Mouse (Mus musculus) kidney, adult 2 months (tissue): ENCODE results near the gene Mapkapk3. TPM values are rescaled to one million over a fixed set of nuclear protein-coding genes. Genes with fewer than 3 reads are reported as not detected.

Experiments
- DNase-seq: peaks from one replicate; pipeline ENCODE4 v3.0.0; 2021
- H3K27ac ChIP-seq: fragments of 200-500 bp; 2 replicates; pipeline ENCODE4 v1.5.1; 2012; ENCODE audit warnings: low read depth, low read length, control low read depth, inconsistent platforms; ENCODE audit not compliant: insufficient read depth
- H3K27me3 ChIP-seq: fragments of 200-500 bp; replicated peaks from 2 replicates; pipeline ENCODE4 v1.6.1; 2012; ENCODE audit warnings: mild to moderate bottlenecking, moderate library complexity, low read length, inconsistent platforms; ENCODE audit not compliant: control insufficient read depth, insufficient read depth
- H3K36me3 ChIP-seq: fragments of 200-500 bp; 2 replicates; pipeline ENCODE4 v1.6.1; 2012; ENCODE audit warnings: mild to moderate bottlenecking, moderate library complexity, low read length, inconsistent platforms; ENCODE audit not compliant: control insufficient read depth, insufficient read depth
- H3K4me1 ChIP-seq: fragments of 200-500 bp; 2 replicates; pipeline ENCODE4 v1.6.1; 2011; ENCODE audit warnings: low read length; ENCODE audit not compliant: control insufficient read depth, insufficient read depth
- H3K4me3 ChIP-seq: fragments of 200-500 bp; 2 replicates; pipeline ENCODE4 v1.5.1; 2011; ENCODE audit warnings: mild to moderate bottlenecking, low read depth, low read length, control low read depth; ENCODE audit not compliant: insufficient read depth
- CTCF ChIP-seq: fragments of 200-500 bp; conservative IDR thresholded peaks from 2 replicates; pipeline ENCODE4 v1.5.1; 2011; ENCODE audit warnings: low read depth, mild to moderate bottlenecking, control low read depth, low read length, moderate library complexity, mixed read lengths; ENCODE audit not compliant: insufficient read depth, insufficient read length
- POLR2A ChIP-seq: fragments of 200-500 bp; IDR thresholded peaks from one replicate; pipeline ENCODE4 v1.6.1; 2011; ENCODE audit warnings: low read depth, low read length, control low read depth
- WGBS: fragments of 180-500 bp; shearing (Covaris S2); methylation state at CpG from one replicate; pipeline ENCODE4 v1.1.7; 2018; 5-methylcytosine and 5-hydroxymethylcytosine counted together
- polyA plus RNA-seq: library from polyadenylated mRNA; depleted of rRNA; stranded (reverse); fragments of >200 nt; gene quantifications from 2 replicates; pipeline ENCODE4 v1.2.3, GENCODE M21; 2012

Gene Mapkapk3
- polyA plus RNA-seq, 1 experiment = 24.3 TPM

DNA sequence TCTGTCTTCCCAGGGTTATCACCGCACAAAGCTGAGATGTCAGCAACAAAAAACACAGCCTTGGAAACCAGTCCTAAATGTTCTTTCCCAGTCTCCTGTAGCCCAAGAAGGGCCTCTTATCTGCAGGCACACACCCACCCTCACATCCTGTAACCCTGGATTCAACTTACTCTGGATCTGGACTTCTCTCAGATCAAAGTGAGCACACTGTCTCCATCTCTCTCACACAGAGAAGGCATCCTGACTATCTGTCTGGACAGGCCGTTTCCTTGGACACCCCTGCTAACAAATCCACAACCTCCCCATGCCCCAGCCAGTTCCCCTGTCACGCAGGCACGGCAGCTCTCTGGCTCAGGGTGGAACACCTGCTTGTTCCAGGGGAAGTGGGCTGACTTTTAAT, 17.4 kb downstream of the Mapkapk3 start:
- WGBS = 68% methylated on average over 4 of the region's 4 CpGs

DNA sequence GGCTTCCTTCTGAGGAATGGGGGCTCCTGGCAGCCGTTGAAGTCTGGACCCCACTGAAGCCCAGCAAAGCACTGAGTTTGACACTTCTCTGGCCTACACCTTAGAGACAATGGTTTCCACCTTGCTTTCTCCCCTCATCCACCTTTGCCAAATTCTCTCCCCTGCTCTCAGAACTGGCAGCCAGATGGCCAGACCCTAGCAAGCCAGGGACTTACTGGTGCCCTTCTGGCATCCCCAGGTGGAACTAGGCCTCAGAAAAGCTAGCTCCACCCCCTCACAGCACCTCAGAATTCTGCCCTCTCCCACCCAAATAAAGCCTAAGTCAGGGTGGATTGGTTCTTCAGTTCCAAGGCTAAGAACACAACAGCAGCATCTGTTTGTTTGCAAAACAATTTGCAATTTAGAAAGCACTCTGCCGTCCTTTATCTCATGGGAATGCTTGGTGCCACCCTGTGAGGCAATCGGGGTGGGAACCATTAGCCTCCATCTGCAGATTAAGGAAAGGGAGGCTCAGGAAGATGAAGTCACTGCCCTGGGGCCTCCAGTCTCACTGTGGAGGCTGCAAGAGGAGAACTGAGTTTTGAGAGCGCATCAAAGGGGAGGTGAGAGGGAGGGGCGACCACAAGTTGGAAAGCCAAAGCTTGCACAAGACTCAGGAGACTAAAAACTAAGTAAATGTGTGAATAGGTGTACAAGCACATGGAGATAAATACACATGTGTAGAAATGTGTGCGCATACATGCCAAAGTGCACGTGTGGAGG, 18.3 kb downstream of the Mapkapk3 start:
- Histone ChIP-seq H3K27ac (no peak overlapping the region), H3K27me3 (no peaks in the 10 kb centered on the region), H3K4me1 (0 out of 2 replicates have a peak, but pooled peaks cover 4% of the 10 kb centered on the region), H3K4me3 (no peak overlapping the region), H3K36me3 (no peaks in the 10 kb centered on the region)
- WGBS = 85% methylated on average over 7 of the region's 7 CpGs
- TF ChIP-seq CTCF (no peak), POLR2A (no peak)
- no peak for DNase-seq

More for the DNA sequence above, 17.4 kb downstream of the Mapkapk3 start:
- no peak for DNase-seq
- no peak overlapping the region for H3K4me3 ChIP-seq
- H3K36me3 ChIP-seq = no peaks in the 10 kb centered on the region
- H3K27ac ChIP-seq = no peak overlapping the region
- no peak for TF ChIP-seq CTCF
- TF ChIP-seq POLR2A = no peak
- no peaks in the 10 kb centered on the region for H3K27me3 ChIP-seq
- 0 out of 2 replicates have a peak, but pooled peaks cover 4% of the 10 kb centered on the region for H3K4me1 ChIP-seq

DNA sequence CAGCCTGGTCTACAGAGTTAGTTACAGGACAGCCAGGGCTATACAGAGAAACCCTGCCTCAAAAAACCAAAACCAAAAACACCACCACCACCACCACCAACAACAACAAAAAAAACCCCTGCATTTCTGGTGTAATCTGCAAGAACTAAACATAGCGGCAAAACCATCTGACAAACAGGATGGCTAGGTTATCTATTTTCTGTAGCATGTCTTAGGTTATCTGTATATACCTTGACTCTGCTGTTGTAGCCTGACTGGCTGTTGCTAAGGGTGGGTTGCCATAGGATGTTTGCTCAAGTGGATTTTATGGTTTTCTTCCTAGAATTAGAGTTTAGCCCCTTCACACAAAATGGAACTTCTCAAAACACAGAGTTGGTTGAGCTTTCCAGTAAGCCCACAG, 19.9 kb downstream of the Mapkapk3 start:
- 100% methylated on average over 1 of the region's 1 CpGs for WGBS
- TF ChIP-seq POLR2A (no peak), CTCF (no peak)
- Histone ChIP-seq H3K4me3 (no peak overlapping the region), H3K27ac (no peak overlapping the region), H3K36me3 (no peaks in the 10 kb centered on the region), H3K27me3 (no peaks in the 10 kb centered on the region), H3K4me1 (no peaks in the 10 kb centered on the region)
- DNase-seq = no peak

DNA sequence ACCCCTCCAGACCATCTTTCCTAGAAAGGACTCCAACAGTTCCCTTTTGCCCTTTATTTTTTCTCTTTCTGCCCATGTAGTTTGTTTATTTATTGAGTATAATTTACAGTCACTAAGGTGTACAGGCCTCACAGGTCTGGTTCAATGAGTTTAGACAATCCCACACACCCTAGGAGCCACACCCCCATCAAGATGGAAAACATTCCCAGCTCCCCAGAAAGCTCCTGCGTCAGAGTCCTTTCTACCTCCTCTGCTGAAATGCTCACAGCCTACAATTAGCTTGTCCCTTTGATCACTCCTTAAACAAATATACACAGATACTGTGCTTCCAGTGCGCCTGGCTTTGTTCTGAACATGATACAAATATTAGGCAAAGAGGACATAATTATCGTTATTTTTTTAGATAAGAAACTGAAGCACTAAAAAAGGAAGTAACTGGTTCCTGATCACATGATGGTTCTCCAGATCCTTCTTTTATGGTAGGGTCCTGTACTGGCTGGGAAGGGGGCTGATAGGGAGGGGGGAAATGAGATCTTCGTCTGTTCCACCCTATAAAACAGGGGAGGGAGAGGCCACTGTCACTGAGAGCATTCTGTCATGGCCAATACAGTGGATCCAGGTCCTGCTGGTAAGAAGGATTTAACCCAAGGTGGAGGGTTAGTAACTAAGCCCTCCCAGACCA, 21.8 kb downstream of the Mapkapk3 start:
- TF ChIP-seq POLR2A (no peak), CTCF (no peak)
- Histone ChIP-seq H3K36me3 (no peaks in the 10 kb centered on the region), H3K27me3 (no peaks in the 10 kb centered on the region), H3K4me3 (no peak overlapping the region), H3K4me1 (no peaks in the 10 kb centered on the region), H3K27ac (no peak overlapping the region)
- 42% methylated on average over 4 of the region's 4 CpGs for WGBS
- no peak for DNase-seq

DNA sequence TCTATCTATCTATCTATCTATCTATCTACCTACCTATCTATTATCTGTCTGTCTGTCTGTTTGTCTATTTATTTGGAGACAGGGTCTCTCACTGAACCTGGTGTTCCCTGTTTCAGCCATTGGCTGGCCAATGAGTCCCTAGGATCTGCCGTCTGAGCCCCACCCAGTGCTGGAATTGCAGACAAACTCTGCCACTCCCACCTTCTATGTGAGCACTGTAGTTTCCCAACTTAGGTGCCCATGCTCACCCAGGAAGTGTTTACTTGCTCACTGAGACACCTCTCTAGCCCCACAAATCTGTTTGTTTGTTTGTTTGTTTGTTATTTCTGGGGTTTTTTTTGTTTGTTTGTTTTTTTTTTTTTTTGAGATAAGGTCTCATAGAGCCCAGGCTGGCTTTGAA, 22.6 kb downstream of the Mapkapk3 start:
- Histone ChIP-seq H3K27me3 (no peaks in the 10 kb centered on the region), H3K4me1 (no peaks in the 10 kb centered on the region)

DNA sequence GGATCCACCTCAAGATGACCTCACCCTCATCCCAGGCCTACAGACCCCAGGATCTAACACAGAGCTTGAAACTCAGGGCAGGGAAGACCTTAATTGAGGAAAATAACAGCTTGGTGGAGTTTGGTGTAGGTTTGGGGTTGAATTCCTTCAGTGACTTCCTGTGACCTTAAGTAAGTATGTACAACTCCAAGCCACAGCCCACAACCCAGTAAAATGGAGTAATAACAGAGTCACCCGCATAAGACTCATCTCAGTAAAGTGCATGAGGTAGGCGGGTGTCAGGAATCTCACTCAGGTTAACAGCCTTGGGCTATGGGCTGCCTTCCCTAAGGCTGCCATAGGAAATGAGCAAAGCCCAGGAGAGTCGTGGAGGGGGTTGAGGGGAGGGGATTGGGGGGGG, 24.9 kb downstream of the Mapkapk3 start:
- no peak for DNase-seq
- Histone ChIP-seq H3K36me3 (no peaks in the 10 kb centered on the region), H3K27ac (no peak overlapping the region), H3K4me3 (no peak overlapping the region), H3K27me3 (no peaks in the 10 kb centered on the region), H3K4me1 (no peaks in the 10 kb centered on the region)
- TF ChIP-seq POLR2A = no peak
- WGBS = 63% methylated on average over 3 of the region's 3 CpGs

More for the DNA sequence above, 22.6 kb downstream of the Mapkapk3 start:
- Histone ChIP-seq H3K4me3 (no peak overlapping the region), H3K27ac (no peak overlapping the region), H3K36me3 (no peaks in the 10 kb centered on the region)
- no peak for DNase-seq
- WGBS = 60% methylated on average over 1 of the region's 1 CpGs
- TF ChIP-seq CTCF (no peak), POLR2A (no peak)

DNA sequence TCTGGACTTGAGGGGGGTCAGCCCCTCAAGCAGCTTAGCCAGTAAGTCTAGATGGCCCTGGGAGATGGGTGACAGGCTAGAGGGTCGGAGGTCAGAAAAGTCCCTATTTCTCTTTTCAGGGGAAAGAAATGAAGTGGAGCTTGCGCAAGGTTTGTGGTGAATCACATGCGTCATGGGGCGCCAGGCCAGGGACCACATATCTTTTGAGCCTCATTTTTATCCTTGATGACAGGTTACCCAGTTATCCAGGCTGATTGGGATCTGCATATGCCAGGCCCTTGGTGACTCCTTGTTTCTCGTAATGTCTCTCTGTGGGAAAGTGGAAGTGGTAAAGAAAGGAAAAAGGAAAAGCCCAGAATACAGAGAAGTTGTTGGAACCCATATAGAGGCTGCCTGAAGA, 25.8 kb downstream of the Mapkapk3 start:
- DNase-seq = no peak
- H3K4me3 ChIP-seq = no peak overlapping the region
- no peaks in the 10 kb centered on the region for H3K27me3 ChIP-seq
- WGBS = 95% methylated on average over 5 of the region's 5 CpGs
- no peaks in the 10 kb centered on the region for H3K4me1 ChIP-seq
- H3K27ac ChIP-seq = no peak overlapping the region
- H3K36me3 ChIP-seq = no peaks in the 10 kb centered on the region
- no peak for TF ChIP-seq POLR2A
- TF ChIP-seq CTCF = no peak
